Mouse (Mus musculus) lung, embryonic 14.5 days (tissue): Measurements from ENCODE around the gene Cnga2. TPM values are rescaled to one million over a fixed set of nuclear protein-coding genes. Genes with fewer than 3 reads are reported as not detected.

Experiments
- ATAC-seq: fragments of 200-750 bp; cut with Nextera tagmentation; 2 replicates; pipeline ENCODE4 v1.8.0; 2017; ENCODE audit warnings: mild to moderate bottlenecking, moderate TSS enrichment, moderate library complexity; ENCODE audit not compliant: insufficient read depth
- DNase-seq: peaks from one replicate; pipeline ENCODE4 v3.0.0-alpha.2; 2015
- H3K27ac ChIP-seq: fragments of 300-500 bp; sonication (generic); 2 replicates; pipeline ENCODE4 v1.5.1; 2014; ENCODE audit warnings: low read depth, mild to moderate bottlenecking, moderate library complexity
- H3K27me3 ChIP-seq: fragments of 300-500 bp; sonication (generic); 2 replicates; pipeline ENCODE4 v1.6.1; 2014; ENCODE audit warnings: low read length, control low read depth; ENCODE audit not compliant: insufficient read depth
- H3K36me3 ChIP-seq: fragments of 300-500 bp; sonication (generic); 2 replicates; pipeline ENCODE4 v1.6.1; 2014; ENCODE audit warnings: control low read depth; ENCODE audit not compliant: insufficient read depth
- H3K4me1 ChIP-seq: fragments of 300-500 bp; sonication (generic); 2 replicates; pipeline ENCODE4 v1.6.1; 2014; ENCODE audit warnings: antibody characterized with exemption, control low read depth; ENCODE audit not compliant: insufficient read depth
- H3K4me2 ChIP-seq: fragments of 300-500 bp; sonication (generic); 2 replicates; pipeline ENCODE4 v1.6.1; 2014; ENCODE audit warnings: mild to moderate bottlenecking
- H3K4me3 ChIP-seq: fragments of 300-500 bp; sonication (generic); 2 replicates; pipeline ENCODE4 v1.5.1; 2014; ENCODE audit warnings: low read depth, low read length
- H3K9ac ChIP-seq: fragments of 300-500 bp; sonication (generic); 2 replicates; pipeline ENCODE4 v1.6.1; 2014
- H3K9me3 ChIP-seq: fragments of 300-500 bp; sonication (generic); 2 replicates; pipeline ENCODE4 v1.6.1; 2016; ENCODE audit warnings: low read depth, low read length, control low read depth
- CTCF ChIP-seq: IDR thresholded peaks from 2 replicates; pipeline ENCODE4 v1.5.1; 2016; ENCODE audit warnings: antibody characterized with exemption, low read depth
- WGBS: fragments of 180-500 bp; shearing (Covaris S2); extraction: QIAGEN DNeasy Blood & Tissue Kit; methylation state at CpG from one replicate; pipeline ENCODE4 v1.1.7; 2014; 5-methylcytosine and 5-hydroxymethylcytosine counted together
- polyA plus RNA-seq: library from polyadenylated mRNA; unstranded; fragments of >200 nt; fragmentation: Nextera tagmentation; extraction: Ambion mirVana; gene quantifications from 2 replicates; pipeline ENCODE4 v1.2.1, GENCODE M21; 2014

Cnga2 gene
- polyA plus RNA-seq, 1 experiment from 2014 or later, result 0.34 TPM

GRCm38 (mm10) chrX:72047918-72048317, 56.3 kb downstream of the Cnga2 start:
- no peak overlapping the region for H3K4me3 ChIP-seq
- H3K9me3 ChIP-seq, result no peaks in the 10 kb centered on the region
- H3K36me3 ChIP-seq, result no peaks in the 10 kb centered on the region
- H3K27me3 ChIP-seq, result no peaks in the 10 kb centered on the region
- DNase-seq, result peak; percentile 1
- ATAC-seq, result no peak
- 57% methylated on average over 2 of the region's 2 CpGs for WGBS
- no peak for TF ChIP-seq CTCF
- no peak overlapping the region for H3K4me2 ChIP-seq
- H3K4me1 ChIP-seq, result no peaks in the 10 kb centered on the region
- no peak overlapping the region for H3K27ac ChIP-seq
- H3K9ac ChIP-seq, result no peak overlapping the region

Other genes starting within 250 kb of the Cnga2 start
- gene Vma21, start 175.9 kb upstream of the Cnga2 start, polyA plus RNA-seq, result 37.3 and 39.4 TPM in 2 replicates
- 0.25 and 0.28 TPM in 2 replicates for gene Gm1141, start 70.8 kb upstream of the Cnga2 start, polyA plus RNA-seq
- gene Prrg3, start 29.2 kb upstream of the Cnga2 start, polyA plus RNA-seq, result 18.9 and 21.2 TPM in 2 replicates
- gene Fate1, start 18.9 kb upstream of the Cnga2 start, polyA plus RNA-seq, result 0.38 TPM in 1 of 2 replicates, not detected in the other
- gene Magea4, start 230.2 kb downstream of the Cnga2 start, polyA plus RNA-seq, result not detected in 2 replicates